Mouse (Mus musculus) stomach, embryonic 15.5 days (tissue): ENCODE results near the gene Lyzl4. TPM values are rescaled to one million over a fixed set of nuclear protein-coding genes. Genes with fewer than 3 reads are reported as not detected.
A peak's percentile ranks its signal among the peaks of the same experiment; 100 is the strongest.

Source experiments
- ATAC-seq: fragments of 200-750 bp; cut with Nextera tagmentation; 2 replicates; pipeline ENCODE4 v1.8.0; 2017; ENCODE audit warnings: low read depth, moderate number of reproducible peaks, moderate TSS enrichment; ENCODE audit not compliant: insufficient read depth, low FRiP score
- H3K27ac ChIP-seq: fragments of 300-500 bp; sonication (generic); 2 replicates; pipeline ENCODE4 v1.5.1; 2015; ENCODE audit warnings: mild to moderate bottlenecking, inconsistent platforms
- H3K27me3 ChIP-seq: fragments of 300-500 bp; sonication (generic); replicated peaks from 2 replicates; pipeline ENCODE4 v1.6.1; 2015; ENCODE audit warnings: inconsistent platforms
- H3K36me3 ChIP-seq: fragments of 300-500 bp; sonication (generic); 2 replicates; pipeline ENCODE4 v1.6.1; 2015; ENCODE audit warnings: inconsistent platforms
- H3K4me1 ChIP-seq: fragments of 300-500 bp; sonication (generic); 2 replicates; pipeline ENCODE4 v1.6.1; 2015; ENCODE audit warnings: inconsistent platforms
- H3K4me2 ChIP-seq: fragments of 300-500 bp; sonication (generic); 2 replicates; pipeline ENCODE4 v1.6.1; 2015; ENCODE audit warnings: mild to moderate bottlenecking, inconsistent platforms
- H3K4me3 ChIP-seq: fragments of 300-500 bp; sonication (generic); replicated peaks from 2 replicates; pipeline ENCODE4 v1.5.1; 2015; ENCODE audit warnings: inconsistent platforms
- H3K9ac ChIP-seq: fragments of 300-500 bp; sonication (generic); 2 replicates; pipeline ENCODE4 v1.6.1; 2015; ENCODE audit warnings: inconsistent platforms
- H3K9me3 ChIP-seq: fragments of 300-500 bp; sonication (generic); 2 replicates; pipeline ENCODE4 v1.6.1; 2016; ENCODE audit warnings: inconsistent platforms
- WGBS: fragments of 180-500 bp; shearing (Covaris S2); methylation state at CpG from one replicate; pipeline ENCODE4 v1.1.7; 2015; 5-methylcytosine and 5-hydroxymethylcytosine counted together
- polyA plus RNA-seq: library from polyadenylated mRNA; unstranded; fragments of >200 nt; fragmentation: Nextera tagmentation; extraction: Ambion mirVana; gene quantifications from 2 replicates; pipeline ENCODE4 v1.2.1, GENCODE M21; 2015

Gene Lyzl4
- polyA plus RNA-seq, 1 experiment from 2014 or later, result 0.17 TPM

DNA sequence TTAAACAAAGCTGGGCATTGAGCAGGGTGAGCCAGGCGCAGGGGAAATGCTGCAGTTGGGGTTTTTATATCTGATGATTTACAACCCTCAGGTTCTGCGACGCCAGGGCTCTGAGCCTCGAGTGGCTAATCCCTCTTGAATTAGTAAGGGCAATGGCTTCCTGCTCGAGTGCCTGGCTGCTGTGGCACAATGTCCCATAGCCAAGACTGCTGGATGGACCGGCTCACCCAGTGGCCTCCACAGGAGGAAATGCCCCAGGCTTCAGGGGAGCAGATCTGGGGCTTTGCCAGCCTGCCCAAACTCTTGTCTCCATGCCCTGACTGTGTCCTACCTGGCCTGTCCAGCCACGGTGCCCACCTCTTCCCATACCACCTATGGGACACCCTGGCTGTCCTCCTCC, 22.5 kb downstream of the Lyzl4 start:
- 43% methylated on average over 7 of the region's 7 CpGs for WGBS
- Histone ChIP-seq H3K27me3 (no peaks in the 10 kb centered on the region), H3K4me3 (no peak overlapping the region), H3K4me1 (no peaks in the 10 kb centered on the region), H3K9ac (no peak overlapping the region), H3K27ac (no peak overlapping the region), H3K36me3 (no peaks in the 10 kb centered on the region), H3K4me2 (no peak overlapping the region), H3K9me3 (no peaks in the 10 kb centered on the region)
- no peak for ATAC-seq

DNA sequence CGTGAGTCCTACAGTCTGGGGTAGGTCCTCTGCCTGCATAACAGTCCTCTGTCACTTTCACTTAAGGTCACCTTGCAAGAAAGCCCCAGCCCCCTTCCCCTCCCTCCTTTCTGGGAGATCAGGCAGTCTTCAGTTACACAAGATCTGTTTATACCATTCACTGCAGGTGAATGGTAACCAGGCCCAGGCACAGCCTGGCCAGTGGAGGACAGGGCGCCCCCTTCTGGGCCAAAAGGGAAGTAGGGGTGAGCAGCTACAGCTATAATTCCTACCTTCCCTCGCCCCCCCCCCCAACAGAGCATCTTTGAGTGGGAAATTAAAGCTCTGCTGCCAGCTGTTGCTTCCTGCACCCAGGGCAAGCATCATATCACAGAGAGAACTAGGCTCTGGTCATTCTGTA, 25.4 kb downstream of the Lyzl4 start:
- Histone ChIP-seq H3K27me3 (no peaks in the 10 kb centered on the region), H3K4me2 (no peak overlapping the region), H3K9me3 (no peaks in the 10 kb centered on the region), H3K36me3 (no peaks in the 10 kb centered on the region), H3K9ac (no peak overlapping the region), H3K4me3 (no peak overlapping the region), H3K4me1 (no peaks in the 10 kb centered on the region), H3K27ac (no peak overlapping the region)
- no peak for ATAC-seq
- 55% methylated on average over 3 of the region's 3 CpGs for WGBS

DNA sequence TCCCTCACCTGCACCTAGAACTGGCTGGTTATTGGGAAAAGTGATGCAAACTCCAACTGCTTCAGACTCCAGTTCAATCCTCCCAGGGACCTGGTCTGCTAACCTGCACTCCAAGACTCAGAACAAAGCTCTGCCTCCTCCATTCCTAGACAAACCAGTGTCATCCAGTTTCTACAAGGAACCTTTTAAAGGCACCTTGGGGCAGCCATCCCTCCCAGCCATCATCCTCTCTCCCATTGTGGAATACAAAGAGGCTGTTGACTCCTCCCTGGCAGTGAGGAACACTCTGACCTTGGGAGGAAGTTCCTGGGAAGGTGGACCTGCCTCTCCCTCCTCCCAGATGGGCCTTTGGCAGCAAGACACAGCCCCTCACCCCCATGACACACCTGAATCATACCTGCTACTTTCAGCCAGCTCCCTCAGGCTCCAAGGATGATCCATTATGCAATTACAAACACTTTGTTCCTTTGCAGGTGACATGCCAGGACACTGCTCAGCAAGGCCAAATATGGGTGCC, 27.6 kb downstream of the Lyzl4 start:
- no peak for ATAC-seq
- Histone ChIP-seq H3K9me3 (no peaks in the 10 kb centered on the region), H3K4me3 (no peak overlapping the region), H3K9ac (no peak overlapping the region), H3K4me1 (no peaks in the 10 kb centered on the region), H3K36me3 (no peaks in the 10 kb centered on the region), H3K4me2 (no peak overlapping the region), H3K27ac (no peak overlapping the region), H3K27me3 (no peaks in the 10 kb centered on the region)

DNA sequence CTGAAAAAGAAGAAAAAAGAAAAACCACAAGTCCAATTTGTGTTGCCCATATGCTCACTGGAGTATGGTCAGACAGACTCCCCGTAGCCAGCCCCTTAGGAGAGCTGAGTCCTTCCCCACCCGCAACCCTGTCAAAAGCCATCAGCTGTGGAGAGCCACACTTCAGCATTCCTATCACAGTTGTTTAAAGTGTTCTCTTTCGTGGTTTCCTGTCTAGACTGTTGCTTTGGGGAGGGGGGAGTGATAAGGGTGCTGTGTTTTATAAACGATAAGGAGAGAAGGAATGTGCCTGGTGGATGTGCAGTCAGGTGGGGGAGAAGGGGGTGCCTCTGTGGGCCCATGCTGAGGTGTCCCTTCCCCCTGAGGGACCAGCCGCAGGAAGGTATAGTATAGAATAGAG, 28.7 kb downstream of the Lyzl4 start:
- no peaks in the 10 kb centered on the region for H3K36me3 ChIP-seq
- no peak for ATAC-seq
- H3K9ac ChIP-seq, result no peak overlapping the region
- H3K4me3 ChIP-seq, result no peak overlapping the region
- no peaks in the 10 kb centered on the region for H3K4me1 ChIP-seq
- 26% methylated on average over 5 of the region's 5 CpGs for WGBS
- H3K9me3 ChIP-seq, result no peaks in the 10 kb centered on the region
- H3K27ac ChIP-seq, result no peak overlapping the region
- no peak overlapping the region for H3K4me2 ChIP-seq
- no peaks in the 10 kb centered on the region for H3K27me3 ChIP-seq

DNA sequence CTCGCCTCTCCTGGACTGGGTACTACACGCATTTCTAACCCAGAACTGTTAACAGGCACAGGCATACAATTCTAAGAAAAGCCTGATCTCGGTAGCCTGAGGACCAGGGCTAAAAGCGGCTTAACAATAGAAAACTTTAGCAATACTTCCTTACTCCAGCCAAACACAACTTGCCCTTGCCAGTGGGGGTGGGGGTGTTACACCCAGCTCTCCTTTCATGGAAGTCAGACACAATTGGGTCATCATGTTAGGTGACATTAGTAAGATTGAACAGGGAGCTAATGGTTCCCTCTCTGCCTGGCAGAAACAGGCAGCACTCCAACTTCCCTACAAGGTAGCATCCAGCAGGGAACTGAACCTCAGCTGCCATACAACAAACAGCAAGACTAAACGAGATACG, 32.5 kb downstream of the Lyzl4 start:
- Histone ChIP-seq H3K36me3 (no peaks in the 10 kb centered on the region), H3K27ac (no peak overlapping the region), H3K9me3 (no peaks in the 10 kb centered on the region), H3K4me1 (no peaks in the 10 kb centered on the region), H3K27me3 (no peaks in the 10 kb centered on the region), H3K9ac (no peak overlapping the region), H3K4me2 (no peak overlapping the region), H3K4me3 (no peak overlapping the region)
- 70% methylated on average over 6 of the region's 6 CpGs for WGBS
- no peak for ATAC-seq

DNA sequence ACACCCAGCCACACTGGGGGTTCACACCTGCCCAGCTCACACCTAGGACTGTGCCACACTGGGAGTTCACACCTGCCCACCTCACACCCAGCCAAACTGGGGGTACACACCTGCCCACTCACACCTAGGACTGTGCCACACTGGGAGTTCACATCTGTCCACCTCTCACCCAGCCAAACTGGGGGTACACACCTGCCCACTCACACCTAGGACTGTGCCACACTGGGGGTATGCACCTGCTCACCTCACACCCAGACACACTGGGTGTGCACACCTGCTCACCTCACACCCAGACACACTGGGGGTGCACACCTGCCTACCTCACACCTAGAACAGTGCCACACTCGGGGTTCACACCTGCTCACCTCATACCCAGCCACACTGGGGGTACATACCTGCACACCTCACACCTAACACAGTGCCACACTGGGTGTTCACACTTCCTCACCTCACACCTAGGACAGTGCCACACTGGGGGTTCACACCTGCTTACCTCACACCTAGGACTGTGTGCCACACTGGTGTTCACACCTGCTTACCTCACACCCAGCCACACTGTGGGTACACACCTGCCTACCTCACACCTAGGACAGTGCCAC, 35.3 kb downstream of the Lyzl4 start:
- H3K36me3 ChIP-seq, result no peaks in the 10 kb centered on the region
- no peak overlapping the region for H3K4me2 ChIP-seq
- ATAC-seq, result no peak
- no peaks in the 10 kb centered on the region; the same call in 1 of the 2 replicates for H3K4me1 ChIP-seq
- no peak overlapping the region for H3K27ac ChIP-seq
- H3K9ac ChIP-seq, result no peak overlapping the region
- no peaks in the 10 kb centered on the region for H3K9me3 ChIP-seq
- H3K4me3 ChIP-seq, result no peak overlapping the region
- 52% methylated on average over 1 of the region's 1 CpGs for WGBS
- no peaks in the 10 kb centered on the region for H3K27me3 ChIP-seq

DNA sequence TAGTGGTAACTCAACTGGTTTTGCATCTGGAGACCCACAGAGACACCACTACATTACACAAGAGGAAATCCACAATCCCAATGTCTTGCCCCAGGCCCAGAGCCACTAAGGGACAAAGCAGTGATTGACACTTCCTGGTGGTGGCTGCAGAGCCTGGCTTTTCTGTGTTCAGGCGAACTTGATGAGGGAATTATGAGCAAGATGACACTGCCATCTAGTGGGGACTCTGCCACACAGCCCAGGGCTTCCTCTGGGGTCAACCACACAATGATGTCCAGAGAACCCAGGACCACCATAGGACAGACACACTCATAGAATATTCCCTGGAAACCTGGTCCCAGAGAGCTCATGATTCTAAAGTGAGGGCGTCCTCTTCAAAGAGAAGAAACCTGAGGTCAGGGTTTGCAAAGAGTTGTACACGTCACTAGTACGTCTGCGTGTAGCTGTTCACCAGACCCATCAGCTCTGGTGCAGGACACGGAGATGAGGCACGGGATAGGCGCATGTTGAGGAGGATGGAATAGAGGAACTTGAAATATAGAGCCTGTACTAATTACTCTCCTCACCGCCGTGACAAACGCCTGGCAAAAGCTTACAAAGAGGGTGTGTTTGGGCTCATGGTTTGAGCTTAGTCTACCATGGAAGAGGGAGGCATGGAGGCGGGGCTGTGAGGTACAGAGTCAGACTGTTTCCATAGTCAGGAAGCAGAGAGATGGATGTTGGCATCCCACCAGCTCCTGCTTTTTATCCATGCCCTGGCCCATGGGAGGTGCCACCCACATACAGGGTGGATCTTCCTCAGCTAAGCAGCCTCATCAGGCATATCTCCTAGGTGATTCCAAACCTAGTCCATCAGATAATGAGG, 36.2 kb downstream of the Lyzl4 start:
- Histone ChIP-seq H3K27me3 (no peaks in the 10 kb centered on the region), H3K4me3 (no peak overlapping the region), H3K4me2 (no peak overlapping the region), H3K4me1 (peaks cover 3% of the 10 kb centered on the region), H3K36me3 (no peaks in the 10 kb centered on the region), H3K9me3 (no peaks in the 10 kb centered on the region), H3K27ac (no peak overlapping the region), H3K9ac (no peak overlapping the region)
- ATAC-seq, result peak; percentile 59
- 60% methylated on average over 12 of the region's 12 CpGs for WGBS

DNA sequence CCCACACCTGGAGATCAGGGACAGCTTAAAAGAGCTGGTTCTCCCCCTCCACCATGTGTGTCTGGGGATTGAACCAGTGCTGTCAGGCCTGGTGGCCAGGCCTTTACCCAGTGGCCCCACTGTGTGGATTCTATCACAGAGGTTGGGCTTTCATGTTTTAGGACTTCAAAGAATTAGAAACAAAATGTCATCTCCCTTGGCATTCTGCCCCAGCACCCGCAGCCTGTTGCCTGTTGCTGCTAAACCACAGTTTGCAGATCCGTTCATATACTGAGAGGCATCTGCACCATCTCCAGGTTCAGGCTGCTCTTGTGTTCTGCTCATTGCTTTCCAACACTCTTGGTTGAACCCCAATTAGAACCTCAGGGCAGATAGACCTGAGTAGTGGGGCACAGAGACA, 39.5 kb downstream of the Lyzl4 start:
- WGBS, result 70% methylated on average over 2 of the region's 2 CpGs
- Histone ChIP-seq H3K9ac (no peak overlapping the region), H3K4me3 (no peak overlapping the region), H3K4me1 (peaks cover 4% of the 10 kb centered on the region), H3K9me3 (no peaks in the 10 kb centered on the region), H3K27ac (no peak overlapping the region), H3K27me3 (no peaks in the 10 kb centered on the region), H3K36me3 (no peaks in the 10 kb centered on the region), H3K4me2 (no peak overlapping the region)
- ATAC-seq, result no peak

DNA sequence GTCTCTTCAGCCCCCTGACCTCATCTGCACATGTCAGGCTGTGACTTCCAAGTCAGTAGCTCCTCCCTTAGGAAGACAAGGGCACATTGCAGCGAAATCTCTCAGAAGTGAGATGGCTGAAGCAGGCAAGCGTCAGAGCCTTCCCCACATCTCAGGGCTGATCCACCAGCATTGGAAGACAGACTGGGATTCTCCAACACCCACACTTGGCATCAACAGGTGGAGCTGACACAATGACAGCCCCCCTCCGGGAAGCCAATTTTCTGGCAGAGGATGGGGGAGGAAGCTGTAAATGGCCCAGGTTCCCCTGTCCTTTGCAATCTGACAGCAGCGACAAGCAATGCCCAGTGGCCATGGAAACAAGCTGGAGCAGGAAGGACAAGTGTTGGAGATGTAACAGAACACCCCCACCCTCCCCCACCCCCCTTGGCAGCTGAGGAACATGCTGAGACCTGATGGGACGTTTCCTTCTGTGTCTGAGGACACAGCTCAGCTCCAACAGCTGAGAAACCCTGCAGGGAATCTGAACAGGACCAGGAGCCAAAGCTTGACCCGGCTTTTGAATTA, 41.0 kb downstream of the Lyzl4 start:
- H3K27ac ChIP-seq, result no peak overlapping the region
- no peaks in the 10 kb centered on the region for H3K27me3 ChIP-seq
- no peak overlapping the region for H3K4me3 ChIP-seq
- no peak overlapping the region for H3K9ac ChIP-seq
- H3K36me3 ChIP-seq, result no peaks in the 10 kb centered on the region
- H3K4me1 ChIP-seq, result peaks cover 4% of the 10 kb centered on the region
- no peaks in the 10 kb centered on the region for H3K9me3 ChIP-seq
- 0 out of 2 replicates have a peak, but pooled peaks have one; percentile 5 for ATAC-seq
- WGBS, result 30% methylated on average over 6 of the region's 6 CpGs
- H3K4me2 ChIP-seq, result no peak overlapping the region

DNA sequence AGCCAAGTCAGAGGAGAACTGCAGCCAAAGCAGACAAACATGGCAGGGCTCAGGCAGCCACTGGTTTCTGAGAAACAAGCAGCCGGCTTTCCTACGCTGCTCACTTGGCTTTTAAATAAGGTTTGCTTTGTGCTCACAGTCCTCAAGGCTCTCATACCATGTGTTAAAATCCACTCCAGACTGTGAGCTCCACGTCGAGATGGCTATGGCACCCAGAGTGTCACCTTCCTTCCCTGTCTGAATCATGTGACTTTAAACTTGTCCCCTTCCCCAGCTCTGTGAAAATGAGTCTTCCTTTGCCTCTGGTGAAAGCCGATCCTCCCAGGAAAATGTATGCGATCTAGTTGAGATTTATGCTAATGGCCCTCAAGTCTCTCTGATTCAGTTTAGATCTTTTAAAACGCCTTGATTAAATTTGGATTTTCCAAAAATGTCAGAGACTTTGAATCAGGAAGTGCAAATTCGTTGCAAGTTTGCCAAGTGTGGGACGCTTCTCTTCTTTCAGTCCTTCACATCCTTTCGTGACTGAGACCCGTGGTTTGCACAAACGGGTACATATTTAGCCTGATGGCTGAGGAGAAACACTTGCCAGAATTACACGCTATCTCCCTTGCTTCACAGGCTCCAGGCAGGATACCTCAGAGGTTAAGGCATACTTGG, 41.6 kb downstream of the Lyzl4 start:
- no peaks in the 10 kb centered on the region for H3K36me3 ChIP-seq
- no peaks in the 10 kb centered on the region for H3K9me3 ChIP-seq
- no peak overlapping the region for H3K4me2 ChIP-seq
- no peak overlapping the region for H3K9ac ChIP-seq
- peaks cover 4% of the 10 kb centered on the region for H3K4me1 ChIP-seq
- WGBS, result 42% methylated on average over 13 of the region's 13 CpGs
- H3K27ac ChIP-seq, result no peak overlapping the region
- H3K27me3 ChIP-seq, result no peaks in the 10 kb centered on the region
- H3K4me3 ChIP-seq, result no peak overlapping the region
- no peak for ATAC-seq

DNA sequence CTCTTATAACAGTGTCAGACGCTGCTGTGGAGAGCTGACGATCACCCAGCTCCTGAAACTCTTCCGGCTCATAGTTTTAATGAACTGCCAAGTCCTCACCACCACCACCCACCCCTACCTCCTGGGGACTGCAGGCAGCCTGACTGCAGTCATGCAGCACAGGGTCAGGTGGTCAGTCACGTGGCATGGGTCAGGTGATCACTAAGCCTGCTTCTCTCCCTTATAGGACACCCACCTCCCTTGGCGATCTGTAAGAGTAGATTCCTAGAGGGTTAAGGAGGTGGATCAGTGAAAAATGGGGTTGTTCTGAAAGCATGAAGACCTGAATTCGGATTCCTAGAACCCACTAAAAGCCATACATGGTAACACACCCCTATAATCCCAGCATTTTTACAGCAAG, 42.3 kb downstream of the Lyzl4 start:
- ATAC-seq, result no peak
- Histone ChIP-seq H3K36me3 (no peaks in the 10 kb centered on the region), H3K27me3 (no peaks in the 10 kb centered on the region), H3K9me3 (no peaks in the 10 kb centered on the region), H3K4me1 (peaks cover 4% of the 10 kb centered on the region), H3K9ac (no peak overlapping the region), H3K27ac (no peak overlapping the region), H3K4me3 (no peak overlapping the region), H3K4me2 (no peak overlapping the region)
- 75% methylated on average over 6 of the region's 6 CpGs for WGBS

DNA sequence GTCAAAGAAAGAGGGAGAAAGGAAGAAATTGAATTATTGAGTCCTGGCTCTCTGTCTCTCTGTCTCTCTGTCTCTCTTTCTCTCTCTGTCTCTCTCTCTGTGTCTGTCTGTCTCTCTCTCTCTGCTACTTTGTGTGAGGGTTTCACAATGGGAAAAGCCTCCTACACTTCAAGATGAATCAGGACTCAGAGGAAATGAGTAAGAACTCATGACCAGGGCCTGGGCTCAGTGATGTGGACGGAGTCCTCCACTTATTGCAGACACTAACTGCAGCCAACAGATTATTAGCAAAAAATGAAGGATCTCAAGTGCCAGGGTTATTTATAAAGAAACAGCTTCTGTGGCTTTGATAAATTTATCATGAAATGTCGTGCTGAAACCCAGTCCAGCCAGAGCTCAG, 43.8 kb downstream of the Lyzl4 start:
- no peaks in the 10 kb centered on the region for H3K36me3 ChIP-seq

More for the DNA sequence above, 43.8 kb downstream of the Lyzl4 start:
- 68% methylated on average over 2 of the region's 2 CpGs for WGBS
- no peaks in the 10 kb centered on the region for H3K27me3 ChIP-seq
- no peaks in the 10 kb centered on the region for H3K9me3 ChIP-seq
- no peak overlapping the region for H3K4me2 ChIP-seq
- H3K9ac ChIP-seq, result no peak overlapping the region
- no peak for ATAC-seq
- peaks cover 4% of the 10 kb centered on the region for H3K4me1 ChIP-seq
- H3K4me3 ChIP-seq, result no peak overlapping the region
- no peak overlapping the region for H3K27ac ChIP-seq
